Mouse (Mus musculus): ENCODE measurements around the gene Zfp865.
A peak's percentile ranks its signal among the peaks of the same experiment; 100 is the strongest.
"Not testable (repeated sequence)": the region's sequence is repeated elsewhere in the genome, so short reads cannot be mapped to it uniquely, and the experiment has no call there.

The Zfp865 gene

DNA sequence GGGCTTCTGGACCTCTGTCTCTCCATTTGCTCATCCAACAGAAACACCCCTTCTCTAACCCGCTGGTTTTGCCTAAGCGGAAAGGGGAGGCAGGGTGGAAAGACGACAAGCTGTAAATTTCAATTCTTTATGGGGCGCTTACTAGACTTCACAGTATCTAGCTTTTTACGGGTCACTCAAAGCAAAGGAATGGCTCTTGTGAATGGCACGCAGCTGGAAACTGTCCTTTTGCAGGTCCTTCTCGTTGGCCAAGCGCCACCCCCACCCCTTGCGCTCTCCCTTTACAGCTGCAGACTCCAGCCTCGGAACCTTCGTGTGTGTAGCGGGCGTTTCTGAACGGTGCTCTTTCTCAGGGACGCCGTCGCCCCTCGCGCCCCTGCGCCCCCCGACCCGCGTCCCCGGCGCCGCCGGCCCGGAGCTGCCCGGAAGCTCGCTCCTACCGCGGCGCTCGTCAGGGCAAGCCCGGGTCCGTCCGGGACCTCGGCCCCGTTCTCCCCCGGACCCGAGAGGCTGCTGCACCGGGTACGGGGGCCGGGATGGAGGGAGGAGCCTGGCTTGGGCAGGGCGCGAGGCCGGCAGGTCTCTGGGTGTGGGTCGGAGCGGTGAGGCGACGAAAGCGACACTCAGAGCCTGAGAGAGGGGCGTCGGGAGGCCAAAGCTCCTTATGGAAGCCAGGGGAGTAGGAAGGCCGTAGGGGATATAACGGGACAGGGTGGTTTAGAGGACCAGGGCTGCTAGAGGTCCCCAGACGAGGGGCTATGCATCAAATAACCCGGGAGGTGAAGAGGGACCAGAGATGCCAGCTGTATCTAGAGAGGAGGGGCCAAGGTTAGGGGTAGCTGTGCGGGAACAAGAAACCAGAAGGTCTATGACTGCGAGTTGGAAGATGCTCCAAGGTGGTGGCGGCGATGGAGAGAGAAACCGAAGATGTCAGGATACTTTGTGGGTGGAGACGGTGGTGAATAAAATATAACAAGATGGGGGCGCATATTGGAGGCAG is 31.3 kb downstream of the Zfp865 start, which contains the start of gene Zfp580:
TSS of gene Zfp580 (plus strand) at position 346 of the 1,000 bp plus-strand sequence.
- DNase-seq (ENCODE audit: low spot score in 2 of 2) = peak; percentile 44 to 66

DNA sequence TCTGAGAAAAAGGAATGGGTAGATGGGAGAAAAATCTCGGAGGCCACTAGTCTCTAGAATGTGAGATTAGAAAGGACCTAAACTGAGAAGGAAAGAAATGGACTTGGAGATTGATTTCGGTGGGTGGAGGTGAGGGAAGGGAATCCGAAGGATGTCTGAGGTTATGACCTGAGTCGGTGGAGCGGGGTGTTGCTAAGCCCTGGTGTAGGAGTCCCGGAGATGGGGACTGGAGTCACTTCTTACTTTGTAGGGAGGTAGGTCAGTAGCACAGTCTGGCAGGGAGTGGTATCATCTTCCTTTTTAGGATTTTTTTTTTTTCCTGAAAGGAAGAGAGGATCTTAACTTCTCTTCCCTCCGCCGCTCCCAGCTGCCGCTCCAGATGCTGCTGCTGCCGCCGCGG is 32.3 kb downstream of the Zfp865 start:
- no peak for DNase-seq (ENCODE audit: low spot score in 2 of 2)

DNA sequence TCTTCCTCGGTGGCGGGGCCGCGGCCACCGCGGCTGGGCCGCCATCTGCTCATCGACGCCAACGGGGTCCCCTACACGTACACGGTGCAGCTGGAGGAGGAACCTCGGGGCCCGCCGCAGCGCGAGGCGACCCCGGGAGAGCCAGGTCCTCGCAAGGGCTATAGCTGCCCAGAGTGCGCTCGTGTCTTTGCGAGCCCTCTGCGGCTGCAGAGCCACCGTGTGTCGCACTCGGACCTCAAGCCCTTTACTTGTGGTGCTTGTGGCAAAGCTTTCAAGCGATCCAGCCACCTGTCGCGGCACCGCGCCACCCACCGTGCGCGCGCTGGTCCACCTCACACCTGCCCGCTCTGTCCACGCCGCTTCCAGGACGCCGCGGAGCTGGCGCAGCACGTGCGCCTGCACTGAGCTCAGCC is 32.8 kb downstream of the Zfp865 start:
- DNase-seq (ENCODE audit: low spot score in 2 of 2) = no peak

DNA sequence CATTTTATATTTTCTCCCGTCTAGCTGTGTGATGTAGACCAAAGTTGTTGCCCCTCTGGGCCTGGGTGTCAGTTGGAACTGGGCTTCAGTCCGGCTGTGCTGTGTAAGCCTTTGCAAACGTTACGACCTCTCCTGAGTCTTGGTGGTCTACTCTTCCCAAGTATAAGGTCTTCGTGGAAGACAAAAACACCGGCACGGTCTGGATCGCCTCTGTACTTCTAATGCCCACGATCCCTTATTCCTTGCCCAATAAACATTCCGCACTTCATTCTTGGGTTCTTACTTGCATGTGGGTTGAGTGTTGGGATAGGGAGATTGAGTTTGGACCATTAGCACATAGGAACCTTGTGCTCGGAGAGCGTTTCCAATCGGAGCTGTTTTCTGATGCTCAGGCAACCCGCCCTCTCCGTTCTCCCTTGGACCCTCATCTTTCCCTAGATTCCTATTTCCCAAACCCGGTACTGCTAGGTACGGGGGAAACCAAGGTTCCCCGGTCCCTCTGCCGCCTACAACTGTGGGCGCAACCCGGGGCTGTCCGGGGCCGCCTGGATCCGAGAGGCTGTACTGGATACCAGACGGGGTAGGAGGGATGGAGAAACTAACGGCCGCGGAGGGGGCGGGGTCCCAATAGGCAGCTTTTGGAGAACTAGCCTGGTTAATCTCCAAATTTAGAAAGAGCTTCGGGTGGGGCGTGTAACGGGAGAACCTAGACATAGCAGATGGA is 33.4 kb downstream of the Zfp865 start:
- no peak for DNase-seq (ENCODE audit: low spot score in 2 of 2)

DNA sequence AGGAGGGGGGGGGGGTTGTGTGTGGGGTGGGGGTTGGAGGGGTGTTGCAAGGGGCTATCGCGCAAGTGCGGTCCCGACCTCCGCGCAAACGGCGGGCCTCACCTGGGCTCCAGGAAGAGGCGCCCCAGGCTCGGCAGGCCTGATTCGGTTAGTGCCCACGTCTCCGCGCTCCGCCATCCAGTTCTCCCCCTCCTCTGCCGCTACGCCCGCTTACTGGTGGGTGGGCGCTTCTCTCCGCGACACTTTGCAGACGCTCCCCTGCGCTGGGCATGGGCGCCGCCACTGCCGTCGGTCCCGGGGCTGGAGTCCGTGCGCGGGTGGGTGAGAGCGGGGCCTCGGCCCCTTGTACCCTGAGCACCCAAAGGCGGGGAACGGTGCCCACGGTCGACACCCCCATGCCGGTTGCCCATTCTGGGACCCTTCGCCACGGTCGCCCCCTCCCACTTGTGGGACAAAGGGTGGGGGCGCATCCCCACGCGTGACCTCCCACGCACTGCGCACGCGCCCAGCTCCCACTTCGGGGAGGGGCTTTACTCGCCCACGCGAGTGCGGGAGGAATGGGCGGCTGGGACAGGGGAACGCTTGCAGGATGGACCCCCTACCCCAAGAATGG is 36.6 kb downstream of the Zfp865 start:
- DNase-seq (ENCODE audit: low spot score in 2 of 2) = no peak

DNA sequence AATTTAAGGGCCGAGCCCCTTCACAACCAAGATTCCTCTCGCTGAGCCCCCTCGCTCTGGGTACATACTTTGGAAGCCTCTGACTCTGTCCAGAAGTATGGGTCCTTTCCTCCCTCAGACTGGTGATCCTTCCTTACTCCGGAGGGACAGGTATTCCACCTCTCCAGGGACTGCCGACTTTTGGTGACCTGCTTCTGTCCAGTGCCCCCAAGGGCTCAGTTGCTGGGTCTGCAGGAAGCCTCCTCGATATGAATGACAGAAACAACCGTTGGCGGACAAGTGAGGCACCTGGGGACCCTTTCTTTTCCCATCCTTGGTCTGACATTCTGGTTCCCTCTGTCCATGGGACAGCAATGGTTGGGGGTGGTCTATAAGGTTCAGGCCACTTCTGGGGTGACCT is 37.2 kb downstream of the Zfp865 start:
- DNase-seq (ENCODE audit: low spot score in 2 of 2) = no peak

DNA sequence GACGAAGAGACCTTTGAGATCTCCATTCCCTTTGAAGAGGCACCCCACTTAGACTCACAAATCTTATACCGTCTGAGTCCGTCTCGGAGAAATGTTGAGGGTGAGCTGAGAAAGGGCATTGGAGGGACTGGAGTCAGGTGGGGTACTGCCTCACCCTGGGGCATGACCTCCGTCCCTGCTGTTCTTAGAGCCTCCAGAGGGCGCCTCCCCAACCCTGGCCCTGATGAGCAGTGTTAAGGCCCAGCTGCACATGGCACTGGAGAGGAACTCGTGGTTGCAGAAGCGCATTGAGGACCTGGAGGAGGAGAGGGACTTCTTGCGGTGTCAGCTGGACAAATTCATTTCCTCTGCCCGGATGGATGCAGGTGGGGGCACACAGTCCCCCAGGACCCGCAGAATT is 37.6 kb downstream of the Zfp865 start:
- DNase-seq (ENCODE audit: low spot score in 2 of 2) = peak in 1 of 2 experiments; percentile 29

DNA sequence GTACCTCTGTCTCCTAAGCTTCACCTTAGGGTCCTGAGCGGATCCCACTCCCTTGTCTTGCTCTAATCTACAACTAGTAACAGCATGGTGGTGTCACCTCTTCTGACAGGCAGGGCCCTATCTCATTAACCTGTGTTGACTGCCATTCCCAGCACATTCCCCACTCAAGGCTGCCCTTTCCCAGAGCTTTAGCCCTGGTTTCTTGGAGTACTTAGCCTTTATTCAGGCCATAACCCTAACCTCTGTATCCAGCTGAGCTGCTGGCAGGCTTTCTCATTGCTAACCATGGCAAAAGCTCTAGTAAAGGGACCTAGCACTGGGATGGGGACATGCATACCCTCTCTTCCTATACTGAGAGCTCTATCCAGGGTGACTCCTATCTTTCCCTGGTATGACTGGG is 38.5 kb downstream of the Zfp865 start:
- DNase-seq (ENCODE audit: low spot score in 2 of 2) = no peak

DNA sequence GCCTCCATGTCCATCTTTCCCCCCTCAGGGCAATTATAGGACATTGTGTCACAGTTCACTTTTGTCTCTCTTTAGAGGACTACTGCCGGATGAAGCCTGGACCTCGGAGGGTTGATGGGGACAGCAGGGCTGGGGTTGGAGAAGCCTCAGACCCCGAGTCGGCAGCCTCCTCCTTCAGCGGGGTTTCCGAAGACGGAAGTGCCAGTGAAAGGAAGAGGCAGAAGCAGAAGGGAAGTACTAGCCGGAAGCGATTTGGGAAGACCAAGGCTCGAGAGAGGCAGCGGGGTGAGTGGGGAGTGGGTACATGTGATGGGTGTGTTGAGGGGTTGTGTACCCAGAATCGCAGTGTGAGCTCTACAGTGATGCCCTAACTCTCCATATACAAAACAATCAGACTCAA is 39.2 kb downstream of the Zfp865 start:
- no peak for DNase-seq (ENCODE audit: low spot score in 2 of 2)

DNA sequence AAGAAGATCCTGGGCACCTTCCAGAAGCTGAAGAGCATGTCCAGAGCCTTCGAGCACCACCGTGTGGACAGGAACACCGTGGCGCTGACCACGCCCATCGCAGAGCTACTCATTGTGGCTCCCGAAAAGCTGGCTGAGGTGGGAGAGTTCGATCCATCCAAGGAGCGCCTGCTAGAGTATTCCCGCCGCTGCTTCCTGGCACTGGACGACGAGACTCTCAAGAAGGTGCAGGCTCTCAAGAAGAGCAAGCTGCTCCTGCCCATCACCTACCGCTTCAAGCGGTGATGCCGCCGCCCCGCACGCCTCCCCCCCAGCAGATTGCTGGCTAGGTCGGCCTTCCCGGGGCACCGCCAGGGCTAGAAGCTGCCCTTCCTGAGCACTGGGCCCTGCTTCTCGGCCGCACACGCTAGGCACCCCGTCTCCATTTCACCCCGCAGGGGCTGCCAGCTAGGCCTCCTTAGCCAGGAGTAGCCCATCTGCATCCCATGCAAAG is 40.1 kb downstream of the Zfp865 start:
- peak; percentile 64 to 65 for DNase-seq (ENCODE audit: low spot score in 2 of 2)

DNA sequence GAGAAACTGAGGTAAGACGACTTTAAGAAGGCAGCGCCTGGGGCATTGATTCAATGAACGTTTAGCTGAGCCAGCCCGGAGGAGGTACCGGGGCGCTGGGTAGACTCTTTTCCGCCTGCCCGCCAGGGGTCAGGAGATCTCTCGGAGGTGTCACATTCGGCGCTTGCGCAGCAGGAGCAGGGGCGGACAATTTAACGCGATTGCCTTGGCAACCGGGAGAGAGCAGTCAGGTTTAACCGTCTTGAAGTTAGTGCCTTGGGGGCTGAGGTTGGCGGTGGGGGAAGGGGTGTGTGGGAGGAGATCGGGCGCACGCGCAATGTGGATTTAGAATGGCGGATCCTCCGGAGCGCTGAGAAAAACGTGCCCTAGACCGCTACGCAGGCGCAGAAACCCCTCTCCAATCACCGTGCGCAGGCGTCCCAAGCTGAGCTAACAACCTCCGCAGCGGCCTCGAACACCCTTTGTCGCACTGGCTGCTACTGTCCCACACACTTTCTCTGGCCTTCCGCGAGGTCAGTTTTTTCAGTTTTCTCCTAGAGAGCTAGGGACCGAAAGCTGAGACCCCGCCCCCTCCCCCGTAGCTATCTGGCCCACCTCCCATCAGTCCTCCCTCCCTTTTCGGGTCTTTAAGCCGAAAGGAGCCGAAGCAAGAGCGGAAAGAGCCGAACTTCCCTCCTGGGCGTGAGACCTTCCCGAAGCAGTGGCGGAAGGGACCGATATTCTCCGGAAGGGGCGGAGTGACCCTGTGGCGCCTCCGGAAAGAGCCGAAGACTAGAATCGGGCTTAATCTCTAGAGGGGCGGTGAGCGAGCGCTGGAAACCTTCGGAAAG is 41.0 kb downstream of the Zfp865 start:
- peak; percentile 98 for DNase-seq (ENCODE audit: low spot score in 2 of 2)

DNA sequence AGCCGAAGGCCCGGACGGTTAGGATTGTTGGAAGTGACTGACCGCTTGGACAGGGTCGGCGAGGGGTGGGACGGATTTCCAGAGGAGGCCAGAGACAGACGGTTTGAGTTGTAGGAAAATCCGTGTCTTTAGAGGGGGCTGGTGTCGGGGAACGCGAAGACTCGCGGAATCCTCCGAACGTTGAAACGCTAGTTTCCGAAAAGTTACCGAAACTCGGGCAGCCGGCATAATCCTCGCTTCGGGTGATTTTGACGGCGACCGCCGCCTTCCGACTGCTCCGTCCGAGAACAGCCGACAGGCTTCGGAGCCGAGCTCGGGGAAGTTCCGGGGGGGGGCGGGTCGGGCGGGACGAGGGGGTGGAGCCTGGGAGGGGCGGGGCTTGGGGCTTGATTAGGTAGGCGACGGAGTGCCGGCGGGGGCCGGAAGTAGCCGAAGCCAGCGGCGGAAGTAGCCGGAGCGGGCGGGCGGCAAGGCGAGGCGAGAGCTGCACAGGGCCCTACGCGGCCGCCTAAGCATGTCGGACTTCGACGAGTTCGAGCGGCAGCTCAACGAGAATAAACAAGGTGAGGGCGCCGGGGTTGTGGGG is 41.7 kb downstream of the Zfp865 start, which contains the start of gene U2af2:
TSS of gene U2af2 (plus strand) at position 370 of the 586 bp plus-strand sequence.
- DNase-seq (ENCODE audit: low spot score in 2 of 2) = peak; percentile 92 to 95

DNA sequence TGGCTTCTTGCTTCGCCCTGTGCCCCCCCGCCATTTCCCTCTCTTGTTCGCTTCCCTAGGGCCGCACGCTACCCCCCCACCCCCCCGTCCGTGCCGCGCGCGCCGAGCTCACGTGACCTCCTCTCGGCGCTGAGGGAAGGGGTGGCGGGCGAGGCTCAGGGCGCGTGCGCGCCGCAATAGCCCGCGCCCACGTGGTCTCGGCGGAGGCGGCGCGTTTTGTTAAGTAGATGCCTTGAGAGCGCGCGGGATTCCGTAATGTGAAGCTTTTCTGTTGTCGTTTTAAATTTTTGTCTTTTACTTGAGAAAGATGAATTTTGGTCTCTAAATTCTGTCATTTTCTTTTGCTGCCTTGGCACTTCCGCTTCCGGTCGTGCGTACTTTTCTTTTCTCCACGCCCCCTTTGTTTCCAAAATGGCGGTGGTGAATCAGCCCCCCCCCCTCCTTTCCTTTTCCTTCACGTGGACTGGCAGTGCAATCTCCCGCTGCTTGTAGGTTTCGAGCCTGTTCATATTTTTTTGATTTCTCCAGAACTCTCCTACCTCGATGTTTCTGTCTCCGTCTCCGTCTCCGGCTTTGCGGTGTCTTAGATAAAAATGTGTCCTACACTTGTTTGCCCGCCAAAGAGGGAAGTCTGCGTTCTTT is 42.3 kb downstream of the Zfp865 start:
- DNase-seq (ENCODE audit: low spot score in 2 of 2) = peak; percentile 73 to 79

DNA sequence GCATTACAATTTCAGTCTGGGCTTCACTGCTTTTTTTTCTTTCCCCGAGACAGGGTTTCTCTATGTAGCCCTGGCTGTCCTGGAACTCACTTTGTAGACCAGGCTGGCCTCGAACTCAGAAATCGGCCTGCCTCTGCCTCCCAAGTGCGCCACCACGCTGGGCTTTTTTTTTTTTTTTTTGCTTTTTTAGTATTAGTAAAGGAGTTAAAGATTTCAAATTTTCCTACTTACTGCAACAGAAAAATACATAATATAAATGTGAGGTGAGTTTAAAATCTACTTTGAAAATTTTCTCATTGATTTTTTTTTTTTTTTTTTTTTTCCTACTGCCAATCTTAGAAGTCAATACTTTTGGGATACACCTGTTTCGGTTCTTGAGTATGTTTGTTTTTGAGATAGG is 44.7 kb downstream of the Zfp865 start:
- no peak for DNase-seq (ENCODE audit: low spot score in 2 of 2)

DNA sequence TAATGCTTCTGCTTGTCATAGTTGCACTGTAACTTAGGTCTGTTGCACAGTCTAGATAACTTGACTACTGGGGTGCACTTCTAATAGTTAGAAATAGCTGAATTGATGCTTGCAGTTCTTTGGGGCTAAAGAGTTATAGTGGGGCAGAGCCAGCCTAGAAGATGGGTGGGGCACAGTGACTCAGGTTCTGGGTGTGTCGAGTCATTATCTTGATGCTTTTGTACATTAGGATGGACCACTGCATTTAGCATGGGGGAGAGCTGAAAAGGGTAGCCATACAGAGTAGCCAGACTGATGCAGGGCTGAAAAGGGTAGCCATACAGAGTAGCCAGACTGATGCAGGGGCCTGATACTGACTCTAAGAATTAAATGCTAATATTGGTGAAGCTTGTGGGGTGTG is 53.4 kb downstream of the Zfp865 start:
- no peak for DNase-seq (ENCODE audit: low spot score in 2 of 2)

DNA sequence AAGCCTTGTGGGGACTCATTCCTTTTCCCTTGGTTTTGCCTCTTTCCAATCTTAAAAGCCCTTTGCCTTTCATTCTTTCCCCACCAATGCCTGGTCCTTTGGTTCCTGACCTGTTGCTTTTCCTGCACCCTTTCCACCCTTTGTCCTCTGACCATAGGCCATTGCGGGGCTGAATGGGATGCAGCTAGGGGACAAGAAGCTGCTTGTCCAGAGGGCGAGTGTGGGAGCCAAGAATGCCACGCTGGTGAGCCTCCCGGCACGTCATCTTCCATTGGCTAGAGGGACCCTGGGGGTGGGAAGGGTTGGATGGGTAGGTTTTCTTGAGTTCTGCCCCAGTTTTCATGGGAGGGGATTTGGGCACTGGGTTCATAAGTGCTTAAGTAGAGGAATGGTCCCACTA is 54.8 kb downstream of the Zfp865 start:
- no peak for DNase-seq (ENCODE audit: low spot score in 2 of 2)

DNA sequence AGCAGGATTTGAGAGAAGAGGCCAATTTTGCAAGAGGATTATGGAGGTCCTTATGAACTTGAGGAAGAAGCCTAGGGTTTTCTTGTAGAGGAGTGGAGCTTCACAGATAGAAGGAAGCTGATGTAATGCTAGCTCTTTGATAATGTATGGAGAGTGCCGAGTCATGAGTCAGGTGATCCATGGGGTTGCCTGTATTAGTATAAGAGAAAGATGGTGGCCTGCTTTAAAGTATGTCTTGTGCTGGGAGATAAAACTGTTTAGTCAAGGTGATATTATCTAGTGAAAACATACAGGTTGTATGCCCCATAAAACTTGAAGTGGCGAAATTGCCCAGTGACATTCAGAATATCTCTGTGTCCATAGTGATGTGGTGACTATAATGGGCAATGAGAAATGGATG is 56.8 kb downstream of the Zfp865 start:
- no peak for DNase-seq (ENCODE audit: low spot score in 2 of 2)

DNA sequence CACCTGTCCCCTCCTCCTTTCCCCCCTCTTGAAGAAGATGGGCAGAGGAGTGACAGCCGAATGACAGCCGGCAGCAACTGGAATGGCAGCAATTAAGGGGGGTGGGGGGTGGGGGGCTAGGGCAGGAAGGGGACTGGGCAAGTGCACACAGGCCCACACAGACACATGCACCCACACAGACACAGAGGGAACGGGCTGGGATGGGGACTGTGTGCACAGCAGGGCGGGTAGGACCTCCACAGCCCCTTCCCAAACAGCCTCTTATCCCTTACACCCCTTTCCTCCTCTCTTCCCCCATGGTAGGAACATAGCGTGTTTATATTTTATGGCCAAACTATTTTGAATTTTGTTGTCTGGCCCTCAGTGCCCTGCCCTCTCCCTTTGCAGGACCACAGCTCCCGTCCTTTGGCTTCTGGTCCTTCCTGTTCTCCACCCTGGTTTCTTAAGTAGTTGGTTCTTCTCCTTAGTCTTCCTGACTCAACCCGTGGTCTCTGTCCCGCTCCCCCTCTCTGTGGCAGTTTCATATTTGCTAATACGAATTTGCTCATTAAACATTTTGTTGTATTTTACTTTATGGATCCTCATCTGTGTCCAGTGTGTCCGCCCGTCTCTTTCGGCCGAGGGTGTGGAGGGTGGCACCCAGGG is 59.3 kb downstream of the Zfp865 start:
- DNase-seq (ENCODE audit: low spot score in 2 of 2) = not testable (repeated sequence)

DNA sequence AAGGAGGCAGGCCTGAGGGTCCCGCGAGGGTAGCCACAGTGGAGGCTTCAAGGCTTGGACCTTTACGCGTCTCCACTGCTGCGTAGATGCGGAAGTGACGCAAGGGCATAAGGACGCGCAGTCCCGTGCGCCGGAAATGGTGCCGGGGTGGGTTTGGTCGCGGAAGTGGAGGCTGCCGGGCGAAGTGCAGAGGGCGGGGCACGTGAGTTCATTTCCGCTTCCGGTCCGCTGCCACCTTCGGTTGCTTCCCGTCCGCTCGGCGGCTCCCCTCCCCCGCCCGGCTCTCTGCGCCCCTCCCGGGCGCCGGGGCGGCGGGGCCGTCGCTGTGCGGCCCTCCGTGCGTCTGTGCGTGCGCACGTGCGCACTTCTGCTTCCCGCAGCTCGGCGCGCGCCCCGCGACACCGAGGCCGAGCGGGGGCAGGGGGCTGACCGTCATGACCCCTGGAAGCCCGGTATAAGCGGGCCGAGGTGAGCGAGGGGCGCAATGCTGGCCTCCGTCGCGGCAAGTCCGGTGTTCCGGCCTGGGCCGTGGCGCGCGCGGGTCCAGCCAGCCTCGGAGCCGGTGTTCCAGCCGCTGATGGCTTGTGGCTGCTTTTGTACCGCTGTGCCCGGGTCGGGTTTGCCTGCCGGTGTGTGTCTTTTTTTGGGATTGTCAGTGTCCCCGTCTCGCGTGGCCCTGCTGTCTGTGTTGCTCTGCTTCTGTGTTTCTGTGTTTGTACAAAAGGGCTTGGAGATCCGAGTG is 60.0 kb downstream of the Zfp865 start, which contains the start of gene Epn1:
TSS of gene Epn1 (plus strand) at position 226 of the 742 bp plus-strand sequence.
- DNase-seq (ENCODE audit: low spot score in 2 of 2) = peak; percentile 95 to 97
